Mouse (Mus musculus) kidney, adult 2 months (tissue): Measurements from ENCODE around the gene Mosmo. TPM values are rescaled to one million over a fixed set of nuclear protein-coding genes. Genes with fewer than 3 reads are reported as not detected.

ENCODE experiments used
- DNase-seq: peaks from one replicate; pipeline ENCODE4 v3.0.0; 2021
- H3K27ac ChIP-seq: fragments of 200-500 bp; 2 replicates; pipeline ENCODE4 v1.5.1; 2012; ENCODE audit warnings: low read depth, low read length, control low read depth, inconsistent platforms; ENCODE audit not compliant: insufficient read depth
- H3K27me3 ChIP-seq: fragments of 200-500 bp; replicated peaks from 2 replicates; pipeline ENCODE4 v1.6.1; 2012; ENCODE audit warnings: mild to moderate bottlenecking, moderate library complexity, low read length, inconsistent platforms; ENCODE audit not compliant: control insufficient read depth, insufficient read depth
- H3K36me3 ChIP-seq: fragments of 200-500 bp; 2 replicates; pipeline ENCODE4 v1.6.1; 2012; ENCODE audit warnings: mild to moderate bottlenecking, moderate library complexity, low read length, inconsistent platforms; ENCODE audit not compliant: control insufficient read depth, insufficient read depth
- H3K4me1 ChIP-seq: fragments of 200-500 bp; 2 replicates; pipeline ENCODE4 v1.6.1; 2011; ENCODE audit warnings: low read length; ENCODE audit not compliant: control insufficient read depth, insufficient read depth
- H3K4me3 ChIP-seq: fragments of 200-500 bp; 2 replicates; pipeline ENCODE4 v1.5.1; 2011; ENCODE audit warnings: mild to moderate bottlenecking, low read depth, low read length, control low read depth; ENCODE audit not compliant: insufficient read depth
- CTCF ChIP-seq: fragments of 200-500 bp; conservative IDR thresholded peaks from 2 replicates; pipeline ENCODE4 v1.5.1; 2011; ENCODE audit warnings: low read depth, mild to moderate bottlenecking, control low read depth, low read length, moderate library complexity, mixed read lengths; ENCODE audit not compliant: insufficient read depth, insufficient read length
- POLR2A ChIP-seq: fragments of 200-500 bp; IDR thresholded peaks from one replicate; pipeline ENCODE4 v1.6.1; 2011; ENCODE audit warnings: low read depth, low read length, control low read depth
- WGBS: fragments of 180-500 bp; shearing (Covaris S2); methylation state at CpG from one replicate; pipeline ENCODE4 v1.1.7; 2018; 5-methylcytosine and 5-hydroxymethylcytosine counted together
- polyA plus RNA-seq: library from polyadenylated mRNA; depleted of rRNA; stranded (reverse); fragments of >200 nt; gene quantifications from 2 replicates; pipeline ENCODE4 v1.2.3, GENCODE M21; 2012

Gene Mosmo
- polyA plus RNA-seq, 1 experiment = 20.6 TPM

GRCm38 (mm10) chr7:120743366-120744351, 66.2 kb downstream of the Mosmo start:
- Histone ChIP-seq H3K27ac (peak overlapping the region; percentile 42), H3K36me3 (no peaks in the 10 kb centered on the region), H3K27me3 (no peaks in the 10 kb centered on the region), H3K4me3 (no peak overlapping the region), H3K4me1 (no peaks in the 10 kb centered on the region)
- WGBS = 65% methylated on average over 14 of the region's 14 CpGs
- peak; percentile 40 for DNase-seq
- TF ChIP-seq CTCF (no peak), POLR2A (no peak)

DNA sequence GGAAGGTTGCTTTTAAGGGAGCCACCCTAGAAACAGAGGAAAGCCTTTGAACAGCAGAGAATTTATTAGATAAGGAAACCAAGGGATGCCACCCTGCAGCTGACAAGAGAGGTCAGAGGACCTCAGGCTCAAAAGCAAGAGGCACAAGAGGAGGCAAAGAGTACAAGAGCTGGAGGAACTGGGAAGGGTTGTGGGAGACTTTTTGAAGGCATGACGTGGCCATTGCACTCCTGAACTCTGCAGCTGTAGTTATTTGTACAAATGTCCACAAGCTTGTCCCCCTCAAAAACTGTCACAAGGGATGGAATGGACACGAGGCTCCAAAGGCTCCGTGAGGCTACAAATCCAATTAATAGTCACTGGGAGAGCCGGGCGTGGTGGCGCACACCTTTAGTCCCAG, 67.2 kb downstream of the Mosmo start:
- Histone ChIP-seq H3K4me3 (no peak overlapping the region), H3K4me1 (no peaks in the 10 kb centered on the region), H3K36me3 (no peaks in the 10 kb centered on the region), H3K27ac (peak overlapping the region; percentile 42; the same call in 1 of the 2 replicates), H3K27me3 (no peaks in the 10 kb centered on the region)
- no peak for TF ChIP-seq CTCF
- DNase-seq = peak; percentile 40
- 83% methylated on average over 6 of the region's 6 CpGs for WGBS

DNA sequence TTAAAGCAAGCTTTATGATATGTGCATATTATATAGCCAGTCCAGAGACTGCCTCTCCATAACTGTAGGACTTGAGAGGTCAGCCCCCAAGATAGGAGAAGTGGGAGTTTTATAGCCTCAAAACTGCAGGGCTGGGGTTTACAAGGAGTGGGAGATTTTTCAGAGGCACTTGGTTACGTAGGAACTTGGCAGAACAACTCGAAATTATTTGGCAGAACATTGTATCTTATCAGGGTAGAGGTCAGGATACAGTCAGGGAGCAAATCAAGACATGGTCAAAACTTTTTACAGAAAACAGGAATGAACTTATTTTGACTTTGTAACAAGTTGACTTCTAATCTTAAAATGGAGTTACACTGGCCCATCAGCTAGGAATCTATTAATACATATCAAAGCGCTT, 68.6 kb downstream of the Mosmo start:
- H3K4me3 ChIP-seq = no peak overlapping the region
- TF ChIP-seq POLR2A (no peak), CTCF (no peak)
- peak; percentile 75 for DNase-seq
- H3K36me3 ChIP-seq = no peaks in the 10 kb centered on the region
- WGBS = 54% methylated on average over 3 of the region's 3 CpGs
- no peaks in the 10 kb centered on the region for H3K27me3 ChIP-seq
- no peaks in the 10 kb centered on the region for H3K4me1 ChIP-seq
- H3K27ac ChIP-seq = 0 out of 2 replicates have a peak overlapping the region, but pooled peaks have one; percentile 20

GRCm38 (mm10) chr7:120746821-120747220, 69.4 kb downstream of the Mosmo start:
- Histone ChIP-seq H3K27ac (peak overlapping the region; percentile 52), H3K27me3 (no peaks in the 10 kb centered on the region), H3K4me1 (no peaks in the 10 kb centered on the region), H3K4me3 (no peak overlapping the region), H3K36me3 (no peaks in the 10 kb centered on the region)
- WGBS = 87% methylated on average over 5 of the region's 5 CpGs
- no peak for TF ChIP-seq POLR2A
- TF ChIP-seq CTCF = no peak
- DNase-seq = no peak

GRCm38 (mm10) chr7:120748478-120748877, 71.1 kb downstream of the Mosmo start:
- TF ChIP-seq CTCF (no peak), POLR2A (no peak)
- Histone ChIP-seq H3K27me3 (no peaks in the 10 kb centered on the region), H3K27ac (no peak overlapping the region), H3K4me1 (no peaks in the 10 kb centered on the region), H3K36me3 (no peaks in the 10 kb centered on the region), H3K4me3 (no peak overlapping the region)
- DNase-seq = no peak

DNA sequence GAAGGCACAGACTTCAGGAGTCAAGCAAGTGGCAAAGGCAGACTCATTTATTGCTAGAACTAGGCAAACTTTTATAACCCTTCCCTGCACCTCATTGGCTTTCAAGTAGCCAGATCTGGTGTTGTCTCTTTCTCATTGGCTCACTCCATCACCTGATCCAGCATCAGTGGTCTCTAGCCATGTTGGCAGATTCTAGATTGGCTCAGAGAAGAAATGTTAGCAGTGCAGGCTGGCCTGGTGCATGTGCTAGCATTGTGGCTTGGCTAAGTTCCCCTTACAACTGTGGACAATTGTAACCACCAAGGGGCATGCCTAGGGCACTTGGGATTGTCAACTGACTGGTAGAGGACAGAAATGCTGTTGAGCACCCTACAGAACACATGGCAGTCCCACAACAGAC, 73.9 kb downstream of the Mosmo start:
- Histone ChIP-seq H3K27ac (no peak overlapping the region), H3K4me1 (no peaks in the 10 kb centered on the region), H3K36me3 (no peaks in the 10 kb centered on the region), H3K4me3 (no peak overlapping the region), H3K27me3 (no peaks in the 10 kb centered on the region)
- no peak for DNase-seq
- no peak for TF ChIP-seq POLR2A
- TF ChIP-seq CTCF = no peak

DNA sequence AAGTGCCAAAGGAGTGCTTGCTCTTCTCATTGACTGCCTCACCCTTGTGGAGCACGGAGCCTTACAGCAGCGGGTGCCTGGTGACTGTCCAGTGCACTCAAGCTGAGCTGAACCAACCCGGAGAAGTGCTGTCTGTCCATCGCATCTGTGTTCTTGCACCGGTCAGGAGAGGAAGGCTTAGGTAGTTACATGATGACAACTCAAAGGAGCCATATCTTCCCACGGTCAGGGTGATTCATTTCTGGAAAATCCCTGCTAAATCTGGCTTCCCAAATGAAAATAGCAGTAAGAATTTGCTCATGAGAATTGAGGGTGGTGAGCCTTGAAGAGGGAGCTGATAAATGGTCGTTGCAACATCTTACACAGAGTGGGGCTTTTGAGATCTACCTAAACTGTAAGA, 74.5 kb downstream of the Mosmo start:
- Histone ChIP-seq H3K27me3 (no peaks in the 10 kb centered on the region), H3K4me3 (no peak overlapping the region), H3K4me1 (no peaks in the 10 kb centered on the region), H3K36me3 (no peaks in the 10 kb centered on the region), H3K27ac (no peak overlapping the region)
- no peak for DNase-seq
- TF ChIP-seq POLR2A = no peak
- no peak for TF ChIP-seq CTCF
- 74% methylated on average over 7 of the region's 7 CpGs for WGBS
